Mouse (Mus musculus): ENCODE measurements at regions not wholly inside any gene's neighbourhood (a gene's known extent, or its start where the extent isn't known, plus 50 kb on each side); places are given as distances from the start of the nearest gene placed in this dataset.

GRCm38 (mm10) chr8:48970655-48971054 lies 126.9 kb upstream of the Tenm3 start:
- H3K27ac ChIP-seq (ENCODE audit: control insufficient read depth, insufficient read depth, low read depth, low read length), result no peak overlapping the region
- H3K27me3 ChIP-seq (ENCODE audit: control insufficient read depth, insufficient read depth, low read length), result no peaks in the 10 kb centered on the region
- no peaks in the 10 kb centered on the region for H3K4me1 ChIP-seq (ENCODE audit: control insufficient read depth, insufficient read depth, low read length)
- TF ChIP-seq POLR2A (IDR thresholded peaks at IDR 0.05; ENCODE audit: control insufficient read depth, low read depth, low read length), result no peak
- no peak overlapping the region for H3K4me3 ChIP-seq (ENCODE audit: control insufficient read depth, low read depth, low read length)
- H3K36me3 ChIP-seq (ENCODE audit: control insufficient read depth, insufficient read depth, low read length), result no peaks in the 10 kb centered on the region

- H3K4me3 ChIP-seq (ENCODE audit: control insufficient read depth, low read depth, low read length), result no peak overlapping the region
- H3K27ac ChIP-seq (ENCODE audit: control insufficient read depth, insufficient read depth, low read depth, low read length), result no peak overlapping the region
- no peaks in the 10 kb centered on the region for H3K36me3 ChIP-seq (ENCODE audit: control insufficient read depth, insufficient read depth, low read length)
- TF ChIP-seq CTCF (IDR thresholded peaks at IDR 0.05; ENCODE audit: control insufficient read depth, insufficient read depth, insufficient replicate concordance, low read depth, low read length), result no peak
- TF ChIP-seq POLR2A (IDR thresholded peaks at IDR 0.05; ENCODE audit: control insufficient read depth, low read depth, low read length), result no peak
- no peaks in the 10 kb centered on the region for H3K4me1 ChIP-seq (ENCODE audit: control insufficient read depth, insufficient read depth, low read length)
- H3K27me3 ChIP-seq (ENCODE audit: control insufficient read depth, insufficient read depth, low read length), result no peaks in the 10 kb centered on the region
These were observed 121.2 kb upstream of the Tenm3 start for GRCm38 (mm10) chr8:48964929-48965328.

- Histone ChIP-seq H3K4me3 (ENCODE audit: control insufficient read depth, low read depth, low read length) (no peak overlapping the region), H3K27ac (ENCODE audit: control insufficient read depth, insufficient read depth, low read depth, low read length) (no peak overlapping the region), H3K27me3 (ENCODE audit: control insufficient read depth, insufficient read depth, low read length) (no peaks in the 10 kb centered on the region), H3K36me3 (ENCODE audit: control insufficient read depth, insufficient read depth, low read length) (no peaks in the 10 kb centered on the region), H3K4me1 (ENCODE audit: control insufficient read depth, insufficient read depth, low read length) (no peaks in the 10 kb centered on the region)
- TF ChIP-seq POLR2A (IDR thresholded peaks at IDR 0.05; ENCODE audit: control insufficient read depth, low read depth, low read length) (no peak), CTCF (IDR thresholded peaks at IDR 0.05; ENCODE audit: control insufficient read depth, insufficient read depth, insufficient replicate concordance, low read depth, low read length) (no peak)
These were observed 113.9 kb upstream of the Tenm3 start for GRCm38 (mm10) chr8:48957614-48958013.

- Histone ChIP-seq H3K4me1 (ENCODE audit: control insufficient read depth, insufficient read depth, low read length) (no peaks in the 10 kb centered on the region), H3K27ac (ENCODE audit: control insufficient read depth, insufficient read depth, low read depth, low read length) (no peak overlapping the region), H3K36me3 (ENCODE audit: control insufficient read depth, insufficient read depth, low read length) (no peaks in the 10 kb centered on the region), H3K4me3 (ENCODE audit: control insufficient read depth, low read depth, low read length) (no peak overlapping the region), H3K27me3 (ENCODE audit: control insufficient read depth, insufficient read depth, low read length) (no peaks in the 10 kb centered on the region)
- TF ChIP-seq POLR2A (IDR thresholded peaks at IDR 0.05; ENCODE audit: control insufficient read depth, low read depth, low read length) (no peak), CTCF (IDR thresholded peaks at IDR 0.05; ENCODE audit: control insufficient read depth, insufficient read depth, insufficient replicate concordance, low read depth, low read length) (no peak)
These were observed 107.7 kb upstream of the Tenm3 start for GRCm38 (mm10) chr8:48951412-48951811.

GRCm38 (mm10) chr8:48944177-48944576 lies 100.4 kb upstream of the Tenm3 start:
- Histone ChIP-seq H3K4me3 (ENCODE audit: control insufficient read depth, low read depth, low read length) (no peak overlapping the region), H3K4me1 (ENCODE audit: control insufficient read depth, insufficient read depth, low read length) (no peaks in the 10 kb centered on the region), H3K27ac (ENCODE audit: control insufficient read depth, insufficient read depth, low read depth, low read length) (no peak overlapping the region), H3K36me3 (ENCODE audit: control insufficient read depth, insufficient read depth, low read length) (no peaks in the 10 kb centered on the region), H3K27me3 (ENCODE audit: control insufficient read depth, insufficient read depth, low read length) (no peaks in the 10 kb centered on the region)
- TF ChIP-seq POLR2A (IDR thresholded peaks at IDR 0.05; ENCODE audit: control insufficient read depth, low read depth, low read length), result no peak
- no peak for TF ChIP-seq CTCF (IDR thresholded peaks at IDR 0.05; ENCODE audit: control insufficient read depth, insufficient read depth, insufficient replicate concordance, low read depth, low read length)

GRCm38 (mm10) chr8:48937144-48937543 lies 93.4 kb upstream of the Tenm3 start:
- TF ChIP-seq CTCF (IDR thresholded peaks at IDR 0.05; ENCODE audit: control insufficient read depth, insufficient read depth, insufficient replicate concordance, low read depth, low read length) (no peak), POLR2A (IDR thresholded peaks at IDR 0.05; ENCODE audit: control insufficient read depth, low read depth, low read length) (no peak)
- Histone ChIP-seq H3K4me1 (ENCODE audit: control insufficient read depth, insufficient read depth, low read length) (no peaks in the 10 kb centered on the region), H3K27ac (ENCODE audit: control insufficient read depth, insufficient read depth, low read depth, low read length) (no peak overlapping the region), H3K4me3 (ENCODE audit: control insufficient read depth, low read depth, low read length) (no peak overlapping the region), H3K27me3 (ENCODE audit: control insufficient read depth, insufficient read depth, low read length) (no peaks in the 10 kb centered on the region), H3K36me3 (ENCODE audit: control insufficient read depth, insufficient read depth, low read length) (no peaks in the 10 kb centered on the region)

- no peak overlapping the region for H3K4me3 ChIP-seq (ENCODE audit: control insufficient read depth, low read depth, low read length)
- no peaks in the 10 kb centered on the region for H3K27me3 ChIP-seq (ENCODE audit: control insufficient read depth, insufficient read depth, low read length)
- H3K27ac ChIP-seq (ENCODE audit: control insufficient read depth, insufficient read depth, low read depth, low read length), result no peak overlapping the region
- H3K4me1 ChIP-seq (ENCODE audit: control insufficient read depth, insufficient read depth, low read length), result no peaks in the 10 kb centered on the region
- no peaks in the 10 kb centered on the region for H3K36me3 ChIP-seq (ENCODE audit: control insufficient read depth, insufficient read depth, low read length)
- TF ChIP-seq CTCF (IDR thresholded peaks at IDR 0.05; ENCODE audit: control insufficient read depth, insufficient read depth, insufficient replicate concordance, low read depth, low read length) (no peak), POLR2A (IDR thresholded peaks at IDR 0.05; ENCODE audit: control insufficient read depth, low read depth, low read length) (no peak)
These were observed 83.4 kb upstream of the Tenm3 start for GRCm38 (mm10) chr8:48927135-48927534.

- Histone ChIP-seq H3K4me1 (ENCODE audit: control insufficient read depth, insufficient read depth, low read length) (no peaks in the 10 kb centered on the region), H3K27me3 (ENCODE audit: control insufficient read depth, insufficient read depth, low read length) (no peaks in the 10 kb centered on the region), H3K27ac (ENCODE audit: control insufficient read depth, insufficient read depth, low read depth, low read length) (no peak overlapping the region), H3K36me3 (ENCODE audit: control insufficient read depth, insufficient read depth, low read length) (no peaks in the 10 kb centered on the region), H3K4me3 (ENCODE audit: control insufficient read depth, low read depth, low read length) (no peak overlapping the region)
- no peak for TF ChIP-seq POLR2A (IDR thresholded peaks at IDR 0.05; ENCODE audit: control insufficient read depth, low read depth, low read length)
These were observed 71.5 kb upstream of the Tenm3 start for GRCm38 (mm10) chr8:48915275-48915674.
